Mouse (Mus musculus) ES-CJ7 (cell line): ENCODE data around the gene Mreg.
A peak's percentile ranks its signal among the peaks of the same experiment; 100 is the strongest.

ENCODE experiments used
- DNase-seq: peaks from one replicate; pipeline ENCODE4 v3.0.0; 2011; ENCODE audit warnings: low read depth, low spot score

Gene Mreg

DNA sequence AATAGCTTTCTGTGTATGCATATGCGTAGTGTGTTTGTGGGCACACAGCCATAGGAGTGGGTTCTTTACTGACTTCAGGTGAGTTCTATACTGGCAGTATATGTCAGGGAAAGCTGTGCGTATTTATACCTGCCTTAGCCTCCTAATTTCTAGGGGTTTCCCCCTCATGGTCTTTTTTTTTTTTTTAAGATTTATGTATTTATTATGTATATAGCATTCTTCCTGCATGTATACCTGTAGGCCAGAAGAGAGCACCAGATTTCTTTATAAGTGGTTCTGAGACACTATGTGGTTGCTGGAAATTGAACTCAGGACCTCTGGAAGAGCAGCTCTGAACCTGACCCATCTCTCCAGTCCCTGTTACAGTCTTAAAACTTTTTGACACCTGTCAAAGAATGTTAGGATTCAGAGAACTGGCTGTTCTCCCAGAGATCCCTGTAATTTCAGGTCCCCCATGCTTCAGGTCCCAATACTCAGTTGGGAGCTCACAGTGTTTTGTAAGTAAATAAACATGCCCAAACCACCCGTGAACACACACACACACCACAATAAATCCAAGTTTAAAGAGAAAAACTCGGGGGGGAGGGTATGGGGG, 14.9 kb upstream of the Mreg start:
- DNase-seq: peak; percentile 57

DNA sequence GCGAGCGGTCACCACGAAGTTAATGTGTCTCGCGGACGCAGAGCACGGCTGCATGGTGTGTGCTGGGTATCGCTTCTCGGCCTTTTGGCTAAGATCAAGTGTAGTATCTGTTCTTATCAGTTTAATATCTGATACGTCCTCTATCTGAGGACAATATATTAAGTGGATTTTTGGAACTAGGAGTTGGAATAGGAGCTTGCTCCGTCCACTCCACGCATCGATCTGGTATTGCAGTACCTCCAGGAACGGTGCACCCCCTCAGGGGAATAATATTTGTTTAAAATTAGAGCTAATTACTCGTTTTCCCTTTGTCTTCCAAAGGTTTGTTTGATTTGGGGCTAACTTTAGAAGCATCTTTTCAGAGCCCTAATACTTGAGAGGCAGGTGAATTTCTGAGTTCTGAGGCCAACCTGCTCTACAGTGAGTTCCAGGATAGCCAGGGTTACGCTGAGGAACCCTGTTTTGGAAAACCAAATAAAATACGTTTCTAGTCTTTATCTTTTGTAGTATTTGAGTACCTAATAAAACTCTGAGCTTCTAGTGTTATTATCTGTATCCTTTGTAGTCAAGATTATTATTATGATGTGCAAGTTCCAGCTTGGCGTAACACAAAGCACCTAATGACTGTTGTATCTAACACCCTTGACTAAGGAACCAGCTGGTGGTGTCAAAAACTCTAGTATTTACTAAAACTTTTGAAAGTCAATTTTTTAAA, 14.2 kb upstream of the Mreg start:
- peak; percentile 96 for DNase-seq

DNA sequence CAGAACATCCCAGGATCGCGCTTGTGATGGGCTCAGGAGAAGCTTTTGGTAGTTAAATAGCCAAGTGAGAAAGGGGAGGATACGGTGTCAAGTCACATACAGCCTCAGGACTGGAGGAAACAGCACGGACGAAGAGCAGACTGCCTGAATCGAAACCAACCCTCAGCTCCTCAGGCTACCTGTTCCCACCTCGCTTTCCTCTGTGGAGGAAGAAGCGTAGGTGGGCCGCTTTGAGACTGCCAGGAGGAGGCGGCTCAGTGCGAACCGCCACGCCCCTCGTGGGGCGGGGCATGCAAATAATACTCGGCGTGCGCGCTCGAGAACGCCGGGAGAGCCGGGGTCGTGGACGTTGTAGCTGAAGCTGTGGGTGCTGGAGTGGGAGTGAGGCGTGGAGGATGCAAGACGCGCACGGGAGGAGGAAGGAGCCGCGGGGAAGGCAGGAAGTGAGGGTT, 13.6 kb upstream of the Mreg start:
- peak; percentile 97 for DNase-seq

DNA sequence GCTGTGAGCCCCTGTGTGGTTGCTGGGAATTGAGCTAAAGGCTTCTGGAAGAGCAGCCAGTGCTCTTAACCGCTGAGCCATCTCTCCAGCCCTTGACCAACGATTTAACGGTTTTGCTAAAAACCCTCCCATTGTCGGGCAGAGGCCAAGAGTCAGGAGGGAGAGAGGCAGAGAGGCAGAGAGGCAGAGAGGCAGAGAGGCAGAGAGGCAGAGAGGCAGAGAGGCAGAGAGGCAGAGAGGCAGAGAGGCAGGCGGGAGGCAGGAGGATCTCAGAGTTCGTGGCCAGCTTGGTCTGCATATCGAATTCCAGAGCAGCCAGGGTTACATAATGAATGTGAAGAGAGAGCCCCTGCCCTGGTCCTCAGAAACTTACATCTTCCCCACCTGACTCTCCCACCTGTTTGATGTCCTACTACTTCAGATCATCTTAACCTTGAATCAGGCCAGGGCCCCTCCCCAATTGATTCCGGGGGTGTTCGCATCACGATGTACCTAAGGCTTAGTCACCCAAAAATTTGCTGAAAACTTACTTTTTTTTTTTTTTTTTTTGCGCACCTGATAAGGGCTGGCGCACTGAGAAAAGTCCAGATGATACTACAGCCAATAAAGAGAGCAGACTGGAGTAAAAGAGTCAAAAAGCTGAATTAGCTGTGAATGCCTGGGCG, 13.1 kb upstream of the Mreg start:
- peak; percentile 53 for DNase-seq

DNA sequence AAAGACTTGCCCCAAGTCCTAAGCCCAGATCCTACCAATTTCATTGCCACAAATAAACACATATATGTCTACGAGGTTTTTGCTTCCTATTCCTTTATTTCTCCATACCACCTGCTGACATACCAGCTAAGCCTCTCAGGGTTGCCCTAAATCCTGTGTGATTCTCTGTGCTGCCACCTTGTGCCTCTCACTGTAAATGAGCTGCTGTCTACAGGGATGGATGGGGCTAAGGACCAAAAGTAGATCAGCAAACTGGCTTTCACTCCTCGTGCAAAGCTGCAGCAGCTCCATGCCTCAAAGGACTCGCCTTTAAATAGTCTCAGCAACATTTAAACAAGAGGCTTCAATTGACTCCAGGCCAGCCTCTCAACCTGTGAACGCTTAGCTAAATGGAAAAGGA, 7.9 kb upstream of the Mreg start:
- DNase-seq: peak; percentile 93

DNA sequence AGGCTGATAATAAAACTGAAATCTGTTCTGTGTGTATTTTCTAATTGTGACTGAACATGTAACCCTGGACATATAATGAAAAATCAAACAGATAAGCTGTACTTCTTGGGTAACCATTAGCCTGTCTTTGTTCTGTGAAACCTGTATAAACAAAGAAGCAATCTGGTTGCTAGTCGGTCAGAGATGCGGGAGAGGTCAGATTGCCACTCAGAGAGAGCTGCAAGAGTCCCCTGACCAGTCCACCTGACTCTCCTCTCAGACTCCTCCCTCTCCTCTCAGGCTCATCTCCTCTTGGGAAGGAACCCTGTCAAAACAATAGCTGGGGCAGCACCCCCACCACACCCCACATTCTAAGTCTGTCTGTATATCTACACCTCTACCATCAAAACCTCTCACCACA, 7.0 kb upstream of the Mreg start:
- DNase-seq: peak; percentile 32

DNA sequence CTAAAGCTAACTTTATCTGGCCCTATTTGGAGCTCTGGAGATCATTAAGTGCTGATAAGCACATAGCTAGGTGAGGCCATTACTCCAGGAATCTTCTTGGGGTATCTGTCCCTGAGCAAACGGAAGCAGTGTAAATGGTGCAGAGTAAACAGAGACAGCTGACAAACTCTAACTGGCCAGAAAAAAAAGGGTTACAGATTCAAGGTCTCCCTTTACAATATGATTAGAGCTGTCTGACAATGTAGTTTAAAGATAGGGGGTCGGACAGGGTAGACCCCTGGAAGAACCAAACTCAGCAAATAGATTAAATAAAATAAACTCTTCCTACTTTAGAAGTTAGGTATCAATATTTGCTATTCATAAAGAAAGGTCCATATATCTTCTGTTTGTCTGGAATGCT, 6.5 kb upstream of the Mreg start:
- no peak for DNase-seq

DNA sequence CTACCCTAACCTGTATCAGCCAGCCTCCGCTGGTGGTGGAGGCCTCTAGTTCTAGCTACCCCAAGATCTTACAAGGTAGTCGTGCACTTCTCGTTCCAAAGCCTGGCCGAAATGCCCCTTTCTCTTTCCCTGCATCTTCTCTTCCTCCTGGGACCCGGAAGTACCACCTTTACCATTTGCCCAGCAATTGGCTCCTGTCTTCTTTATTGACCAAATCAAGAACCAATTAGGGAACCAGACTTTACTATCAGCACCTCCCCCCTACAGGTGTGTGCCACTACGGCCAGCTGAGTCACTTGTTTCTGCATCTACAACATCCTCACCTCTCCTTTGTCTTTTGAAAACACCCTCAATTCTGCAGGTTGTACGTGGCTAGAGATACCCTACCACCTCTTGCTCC, 4.7 kb upstream of the Mreg start:
- DNase-seq: peak; percentile 86

DNA sequence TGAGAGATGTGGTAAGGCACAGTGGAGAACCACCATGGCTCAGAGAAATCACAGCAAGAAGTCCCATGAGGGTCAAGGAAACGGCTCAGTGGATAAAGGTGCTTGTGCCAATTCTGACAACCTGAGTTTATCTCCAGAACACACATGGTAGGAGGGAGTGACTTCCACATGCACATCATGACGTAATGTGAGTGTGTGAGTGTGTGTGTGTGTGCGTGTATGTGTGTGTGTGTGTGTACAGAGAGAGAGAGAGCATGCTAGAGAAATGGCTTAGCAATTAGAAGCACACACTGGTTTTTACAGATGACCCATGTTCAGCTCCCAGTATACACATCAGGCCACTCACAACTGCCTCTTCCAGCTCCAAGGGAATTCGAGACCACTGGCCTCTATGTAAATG, 3.1 kb upstream of the Mreg start:
- peak; percentile 31 for DNase-seq

DNA sequence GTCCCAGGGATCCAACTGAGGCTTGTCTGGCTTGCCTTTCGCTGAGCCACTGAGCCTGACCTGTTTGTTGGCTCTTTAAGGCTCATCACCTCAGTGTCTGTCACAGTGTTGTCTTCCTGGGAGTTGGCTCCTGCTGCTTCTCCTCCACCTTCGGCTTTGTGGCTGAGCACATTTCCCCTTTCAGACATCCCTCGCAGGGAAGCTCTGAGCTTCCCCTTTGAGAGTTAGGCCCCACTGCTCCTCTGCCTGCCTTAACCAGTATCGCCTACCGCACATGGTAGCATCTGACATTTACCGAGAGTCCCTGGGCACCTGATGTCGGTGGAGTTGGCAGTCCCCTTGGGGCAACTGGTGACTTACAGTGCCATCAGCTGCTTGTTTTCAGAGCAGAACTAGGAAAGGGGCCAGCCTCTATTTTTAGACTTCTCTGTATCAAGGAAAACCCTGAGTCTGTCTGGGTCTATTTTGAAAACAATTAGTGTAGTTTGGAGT, 2.4 kb upstream of the Mreg start:
- DNase-seq: peak; percentile 70

DNA sequence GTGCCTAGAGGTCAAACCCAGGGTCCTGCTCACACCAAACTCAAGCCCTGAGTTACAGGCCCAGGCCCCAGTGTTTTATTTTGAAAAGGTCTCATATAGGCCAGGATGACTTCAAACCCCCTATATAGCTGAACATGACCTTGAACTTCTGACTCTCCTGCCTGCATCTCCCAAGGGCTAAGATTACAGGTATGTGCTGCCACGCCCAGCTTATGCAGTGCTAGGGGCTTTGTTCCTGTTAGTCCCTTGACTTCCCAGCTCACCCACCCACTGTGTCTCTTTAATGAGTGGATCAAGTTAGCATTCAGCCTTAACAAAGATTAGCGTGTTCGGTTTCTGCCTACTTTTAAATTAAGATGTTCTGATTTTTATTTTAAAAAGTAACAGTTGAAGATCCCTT, 1.8 kb upstream of the Mreg start:
- DNase-seq: peak; percentile 98

DNA sequence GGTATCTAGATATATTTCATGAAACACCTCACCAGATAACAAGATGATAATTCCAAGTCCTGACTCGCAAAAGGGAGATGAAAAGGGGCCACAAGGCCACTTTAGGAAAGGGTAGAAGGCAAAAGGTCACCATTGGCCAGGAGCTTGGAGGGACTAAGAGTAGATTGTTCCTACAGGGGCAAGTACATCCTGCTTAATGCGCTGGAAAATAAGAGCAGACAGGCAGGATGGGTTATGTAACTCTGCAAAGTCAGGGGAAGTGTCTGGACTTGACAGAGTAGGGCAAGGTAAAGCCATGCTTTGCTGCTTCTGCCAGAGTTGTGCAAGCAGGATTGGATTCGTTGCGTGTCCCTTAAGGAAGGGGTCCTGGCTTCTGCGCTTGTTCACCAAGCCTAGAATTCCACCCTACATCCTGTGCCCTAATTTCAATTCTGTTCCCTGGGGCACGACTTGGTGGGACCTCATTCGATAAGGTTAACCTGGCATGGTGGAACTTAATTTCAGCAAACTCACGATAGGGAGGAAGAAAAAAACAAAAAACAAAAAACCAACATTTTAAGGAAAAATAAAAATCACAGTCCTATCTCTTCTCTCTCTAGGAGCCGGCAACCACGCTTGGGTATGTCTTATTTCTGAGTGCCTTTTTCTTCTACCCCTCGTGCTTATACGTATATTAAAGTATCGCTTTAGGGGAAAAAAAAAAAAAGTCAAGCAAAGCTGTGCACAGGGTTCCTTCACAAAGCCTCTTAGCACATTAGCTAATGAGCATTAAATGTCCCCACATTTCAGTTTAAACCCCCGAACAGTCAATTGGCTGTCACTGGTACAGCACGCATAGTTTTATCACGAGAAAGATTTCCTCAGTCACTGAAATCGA, 1.1 kb downstream of the Mreg start:
- DNase-seq: no peak

DNA sequence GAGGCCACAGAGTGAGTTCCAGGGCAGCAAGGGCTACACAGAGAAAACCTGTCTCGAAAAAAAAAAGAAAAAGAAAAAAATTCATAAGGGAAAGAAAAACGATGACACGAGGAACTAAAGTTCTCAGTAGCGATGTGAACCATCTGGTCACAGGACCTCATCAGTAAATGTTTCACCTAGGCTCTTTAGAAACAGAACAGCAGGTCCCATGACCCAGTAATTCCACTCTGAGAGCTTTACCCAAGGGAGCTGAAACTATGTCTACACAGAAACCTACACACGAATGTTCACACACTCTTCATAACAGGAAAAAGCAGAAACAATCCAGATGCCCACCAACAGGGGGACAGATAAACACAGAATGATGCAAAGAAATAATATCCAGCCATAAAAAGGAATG, 4.0 kb downstream of the Mreg start:
- DNase-seq: no peak

DNA sequence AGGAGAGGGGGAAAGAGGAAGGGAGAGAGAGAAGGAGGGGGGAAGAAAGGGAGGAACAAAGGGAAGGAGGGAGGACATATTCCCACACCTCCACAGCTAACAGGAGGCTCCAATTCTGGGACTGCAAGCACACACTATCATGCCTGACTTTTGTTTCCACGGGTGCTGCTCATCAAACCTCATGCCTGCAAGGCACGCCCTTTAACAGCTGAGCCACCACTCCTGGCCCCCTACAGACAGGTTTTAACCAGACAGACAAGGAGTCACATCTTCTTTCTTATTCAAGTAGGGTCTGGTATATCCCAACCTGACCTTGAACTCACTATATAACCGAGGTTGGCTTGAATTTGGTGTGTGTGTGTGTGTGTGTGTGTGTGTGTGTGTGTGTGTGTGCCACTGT, 7.0 kb downstream of the Mreg start:
- DNase-seq: peak; percentile 97

DNA sequence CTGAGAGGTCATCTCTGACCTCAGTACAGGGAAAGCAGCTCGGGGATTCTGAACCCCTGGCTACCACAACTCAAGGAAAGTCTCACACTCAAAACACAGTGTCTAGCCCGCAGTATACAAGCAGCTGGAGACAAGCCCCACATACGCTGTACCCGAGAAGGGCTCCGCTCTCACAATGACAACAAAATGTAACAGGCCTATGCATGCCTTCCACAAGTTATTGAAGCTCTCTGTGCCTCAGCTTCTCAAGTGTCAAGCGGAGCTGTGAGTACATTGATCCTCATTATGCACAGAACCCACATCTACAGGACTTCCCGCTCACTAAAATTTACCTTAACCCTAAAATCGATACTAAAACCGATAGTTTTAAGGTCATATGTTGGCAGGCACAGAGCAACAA, 8.9 kb downstream of the Mreg start:
- DNase-seq: no peak

DNA sequence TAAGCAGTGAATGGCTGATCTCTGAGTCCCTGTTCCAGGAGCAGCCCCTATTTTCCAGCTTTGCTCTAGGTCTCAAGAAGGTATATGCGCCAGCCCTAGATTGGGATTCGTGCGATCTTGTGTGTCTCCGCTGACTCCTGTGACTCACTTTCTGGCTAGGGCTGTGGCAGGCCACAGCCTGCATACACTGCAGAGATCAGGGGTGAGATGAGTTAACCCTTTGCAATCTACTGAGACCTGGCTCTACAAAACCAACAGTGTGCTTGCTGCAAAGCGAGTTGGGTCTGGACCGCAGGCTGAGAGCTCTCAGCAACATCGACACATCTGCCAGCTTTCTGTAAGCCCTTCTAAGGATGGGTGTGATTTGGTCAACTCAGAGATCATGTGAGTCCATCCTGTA, 9.4 kb downstream of the Mreg start:
- DNase-seq: no peak

DNA sequence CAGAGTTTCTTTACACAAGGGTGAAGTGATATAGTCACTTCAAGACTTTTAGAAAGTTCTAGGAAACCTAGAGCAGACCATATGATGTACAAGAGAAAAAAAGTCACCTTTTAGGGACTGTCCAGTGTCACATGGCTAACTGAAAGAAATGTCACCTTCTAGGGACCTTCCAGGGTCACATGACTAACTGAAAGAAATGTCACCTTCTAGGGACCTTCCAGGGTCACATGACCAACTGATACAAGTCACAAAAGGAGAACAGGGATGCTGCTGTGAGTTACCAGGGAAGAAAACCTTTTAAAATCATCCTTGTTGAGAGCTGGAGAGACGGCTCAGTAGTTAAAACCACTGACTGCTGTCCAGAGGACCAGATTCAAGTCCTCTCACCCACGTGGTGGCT, 10.0 kb downstream of the Mreg start:
- no peak for DNase-seq

DNA sequence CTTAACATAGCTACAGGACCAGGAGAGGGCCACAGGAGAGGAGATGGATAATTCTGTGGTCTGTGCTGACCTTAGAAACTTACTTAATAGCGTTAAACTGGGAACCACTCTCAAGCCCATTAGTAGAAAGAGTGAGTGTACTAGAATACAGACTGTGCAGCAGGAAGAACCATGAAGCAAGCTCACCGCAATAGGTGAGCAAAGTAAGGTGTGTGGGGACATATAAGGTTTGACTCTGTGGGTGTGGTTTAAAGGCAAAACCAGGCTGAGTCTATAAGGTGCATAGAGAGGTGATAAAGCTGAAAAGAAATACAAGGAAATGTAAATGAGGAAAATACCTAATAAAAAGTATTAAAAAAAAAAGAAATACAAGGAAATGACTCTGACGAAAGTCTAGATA, 11.0 kb downstream of the Mreg start:
- no peak for DNase-seq

DNA sequence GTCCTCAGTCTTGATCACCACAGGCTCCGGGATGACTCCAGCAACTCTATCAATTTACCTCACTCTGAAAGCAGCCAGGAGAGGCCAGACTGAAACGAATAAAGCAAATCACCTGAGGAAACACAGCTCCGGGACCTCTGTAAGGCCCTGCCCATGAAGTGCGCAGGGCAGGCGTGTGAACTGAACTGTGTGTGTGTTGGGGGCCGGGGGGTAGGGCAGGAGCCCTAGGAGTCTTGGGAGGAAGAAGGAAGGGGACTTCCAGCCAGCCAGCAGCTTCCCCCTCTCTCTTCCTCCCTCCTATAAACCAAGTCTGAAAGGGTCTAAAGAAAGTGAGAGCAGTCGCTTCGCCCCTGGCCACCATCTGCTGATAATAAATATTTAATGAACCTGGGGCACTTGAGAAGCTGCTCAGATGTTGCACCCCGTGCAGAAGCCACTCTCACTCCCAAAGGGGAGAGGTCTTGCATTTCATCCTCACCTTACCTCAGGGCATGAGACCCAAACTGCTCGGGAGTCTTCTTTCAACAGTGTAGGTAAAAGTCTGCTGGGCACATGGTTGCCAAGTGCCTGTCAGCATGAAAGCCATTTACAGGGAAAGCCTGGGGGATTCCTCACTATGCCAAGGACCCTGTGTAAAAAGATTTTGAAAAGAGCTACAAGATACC, 13.8 kb downstream of the Mreg start:
- DNase-seq: no peak

DNA sequence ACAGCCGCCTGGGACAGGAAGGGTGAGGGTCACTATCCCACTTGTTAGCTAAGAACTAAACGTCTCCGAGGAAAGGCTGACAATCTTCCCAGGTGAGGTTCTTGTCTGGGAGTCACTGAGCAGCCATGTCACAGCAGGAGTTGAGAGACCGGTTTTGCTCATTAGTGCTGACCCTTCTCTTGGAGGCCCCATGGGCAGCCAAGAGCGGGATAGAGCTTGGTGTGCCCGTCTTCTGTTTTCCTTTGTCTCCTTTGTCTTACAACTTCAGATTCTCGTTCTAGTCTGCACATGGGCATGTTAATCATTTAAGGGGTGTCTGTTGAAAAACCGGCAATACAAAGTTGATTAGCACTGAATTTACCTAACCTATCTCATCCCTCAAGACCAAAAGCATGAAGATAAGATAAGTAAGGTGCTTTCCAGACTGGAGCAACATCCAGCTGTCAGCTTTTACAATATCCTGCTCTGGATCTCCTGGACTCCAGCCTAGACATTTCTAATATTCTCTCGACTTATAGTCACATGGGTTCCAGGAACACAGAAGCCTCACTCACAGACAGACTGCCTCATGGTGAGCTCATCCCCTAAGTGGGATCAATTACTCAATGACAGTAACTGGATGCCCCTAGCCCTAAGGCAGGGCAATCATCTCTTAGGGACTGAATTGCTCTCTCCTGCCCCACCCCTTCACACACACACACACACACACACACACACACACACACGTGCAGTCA, 15.3 kb downstream of the Mreg start:
- DNase-seq: no peak

DNA sequence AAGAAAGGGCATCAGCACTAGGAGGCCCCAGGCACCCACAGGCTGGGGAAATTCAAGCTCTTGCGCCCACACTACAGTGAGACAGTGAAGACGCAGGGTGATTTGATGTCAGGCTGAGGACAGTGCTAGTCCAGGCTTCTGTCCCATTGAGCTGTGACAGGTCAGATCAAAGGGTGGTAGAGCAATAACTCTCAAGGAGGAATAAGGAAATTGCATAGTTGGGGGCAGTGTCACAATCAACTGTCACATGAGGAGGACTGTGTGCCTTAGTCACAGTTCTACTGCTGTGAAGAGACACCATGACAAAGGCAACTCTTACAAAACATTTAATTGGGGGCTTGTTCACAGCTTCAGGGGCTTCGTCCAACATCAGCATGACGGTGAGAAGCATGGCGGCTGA, 16.0 kb downstream of the Mreg start:
- no peak for DNase-seq
